Mouse (Mus musculus): Measurements from ENCODE around the gene Cox6a2.

GRCm38 (mm10) chr7:128231741-128232140 lies 25.6 kb upstream of the Cox6a2 start:
- TF ChIP-seq CTCF (IDR thresholded peaks at IDR 0.05; ENCODE audit: borderline replicate concordance, control insufficient read depth, extremely low read depth, insufficient read depth, low read length, poor library complexity) = no peak
- no peak for TF ChIP-seq POLR2A (IDR thresholded peaks at IDR 0.05; ENCODE audit: control insufficient read depth, extremely low read depth, insufficient read depth, low read length, poor library complexity)

Data from thymus, adult 2 months (tissue).